Mouse (Mus musculus): ENCODE data around the gene Gm45234. TPM values are rescaled to one million over a fixed set of nuclear protein-coding genes. Genes with fewer than 3 reads are reported as not detected.
A peak's percentile ranks its signal among the peaks of the same experiment; 100 is the strongest.

Gm45234 gene
- polyA plus RNA-seq, 1 experiment from 2014 or later = not detected

- Histone ChIP-seq H3K9ac (ENCODE audit: low read length) (peak overlapping the region; percentile 98), H3K27me3 (ENCODE audit: control insufficient read depth, insufficient read depth, low read length) (no peaks in the 10 kb centered on the region), H3K4me3 (replicated peaks; ENCODE audit: low read length) (peak overlapping the region; percentile 70), H3K9me3 (replicated peaks; ENCODE audit: control insufficient read depth, low read length) (no peaks in the 10 kb centered on the region), H3K27ac (ENCODE audit: low read length) (peak overlapping the region; percentile 95), H3K4me1 (ENCODE audit: control insufficient read depth, insufficient read depth, low read length) (peaks cover 32% of the 10 kb centered on the region), H3K36me3 (ENCODE audit: control insufficient read depth, insufficient read depth, low read length) (no peaks in the 10 kb centered on the region), H3K4me2 (ENCODE audit: low read depth, low read length) (peak overlapping the region; percentile 82)
- ATAC-seq (ENCODE audit: insufficient read depth, low FRiP score) = no peak
- WGBS = 7% methylated on average over 5 of the region's 5 CpGs
These were observed 1.6 kb upstream of the Gm45234 start for GRCm38 (mm10) chr6:124757351-124757880.

GRCm38 (mm10) chr6:124756652-124757350, 980 bp upstream of the Gm45234 start:
- Histone ChIP-seq H3K4me3 (replicated peaks; ENCODE audit: low read length) (peak overlapping the region; percentile 70), H3K9me3 (replicated peaks; ENCODE audit: control insufficient read depth, low read length) (no peaks in the 10 kb centered on the region), H3K4me2 (ENCODE audit: low read depth, low read length) (peak overlapping the region; percentile 82), H3K27me3 (ENCODE audit: control insufficient read depth, insufficient read depth, low read length) (no peaks in the 10 kb centered on the region), H3K27ac (ENCODE audit: low read length) (peak overlapping the region; percentile 95), H3K4me1 (ENCODE audit: control insufficient read depth, insufficient read depth, low read length) (peaks cover 32% of the 10 kb centered on the region), H3K9ac (ENCODE audit: low read length) (peak overlapping the region; percentile 98), H3K36me3 (ENCODE audit: control insufficient read depth, insufficient read depth, low read length) (no peaks in the 10 kb centered on the region)
- WGBS = 1% methylated on average over 52 of the region's 54 CpGs
- ATAC-seq (ENCODE audit: insufficient read depth, low FRiP score) = peak; percentile 84

DNA sequence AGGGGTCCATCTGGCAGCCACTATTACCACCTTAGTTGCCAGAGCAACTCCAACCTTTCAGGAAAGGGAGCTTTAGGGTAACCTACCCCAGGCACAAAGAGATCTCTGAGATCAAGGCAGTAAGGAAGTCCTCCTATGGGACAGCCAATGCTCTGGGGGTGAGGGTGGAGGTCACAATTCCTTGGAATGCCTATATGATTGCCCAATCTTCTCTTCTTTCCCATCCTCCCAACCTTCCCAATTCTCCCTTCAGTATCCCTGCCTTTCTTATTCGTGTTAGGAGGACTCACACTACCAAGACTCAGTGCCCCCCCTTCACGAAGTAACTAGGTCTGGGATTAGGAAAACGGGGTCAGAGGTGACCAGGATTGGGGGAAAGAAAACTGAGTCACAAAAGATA, 515 bp downstream of the Gm45234 start:
- H3K27ac ChIP-seq (ENCODE audit: low read length) = peak overlapping the region; percentile 95
- ATAC-seq (ENCODE audit: insufficient read depth, low FRiP score) = no peak
- peak overlapping the region; percentile 98 for H3K9ac ChIP-seq (ENCODE audit: low read length)
- WGBS = 6% methylated on average over 3 of the region's 3 CpGs
- H3K27me3 ChIP-seq (ENCODE audit: control insufficient read depth, insufficient read depth, low read length) = no peaks in the 10 kb centered on the region
- peak overlapping the region; percentile 70 for H3K4me3 ChIP-seq (replicated peaks; ENCODE audit: low read length)
- H3K4me1 ChIP-seq (ENCODE audit: control insufficient read depth, insufficient read depth, low read length) = peaks cover 32% of the 10 kb centered on the region
- H3K9me3 ChIP-seq (replicated peaks; ENCODE audit: control insufficient read depth, low read length) = no peaks in the 10 kb centered on the region
- peak overlapping the region; percentile 82 for H3K4me2 ChIP-seq (ENCODE audit: low read depth, low read length)
- H3K36me3 ChIP-seq (ENCODE audit: control insufficient read depth, insufficient read depth, low read length) = no peaks in the 10 kb centered on the region

DNA sequence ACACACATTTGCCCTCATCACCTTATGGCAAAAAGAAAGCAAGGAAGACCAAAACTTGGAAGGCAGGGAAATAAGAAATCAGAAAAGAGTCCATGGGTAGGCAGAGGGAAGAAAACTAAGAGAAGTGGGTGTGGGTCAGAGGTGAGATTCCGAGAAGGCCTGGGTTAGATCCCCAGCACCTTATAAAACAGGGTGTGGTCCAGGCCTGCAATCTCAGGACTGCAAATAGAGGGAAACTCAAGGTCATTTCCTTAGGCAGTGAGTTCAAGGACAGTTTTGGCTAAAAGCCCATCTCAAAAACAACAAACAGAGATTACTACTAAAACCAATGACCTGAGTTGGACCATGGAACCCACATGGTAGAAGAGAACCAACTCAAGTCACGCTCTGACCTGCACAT, 2.0 kb downstream of the Gm45234 start:
- Histone ChIP-seq H3K9ac (ENCODE audit: low read length) (no peak overlapping the region), H3K36me3 (ENCODE audit: control insufficient read depth, insufficient read depth, low read length) (no peaks in the 10 kb centered on the region; the same call in 1 of the 2 replicates), H3K27ac (ENCODE audit: low read length) (no peak overlapping the region), H3K4me1 (ENCODE audit: control insufficient read depth, insufficient read depth, low read length) (peaks cover 28% of the 10 kb centered on the region), H3K9me3 (replicated peaks; ENCODE audit: control insufficient read depth, low read length) (no peaks in the 10 kb centered on the region), H3K4me3 (replicated peaks; ENCODE audit: low read length) (no peak overlapping the region), H3K27me3 (ENCODE audit: control insufficient read depth, insufficient read depth, low read length) (no peaks in the 10 kb centered on the region), H3K4me2 (ENCODE audit: low read depth, low read length) (no peak overlapping the region)
- 85% methylated on average over 2 of the region's 2 CpGs for WGBS
- ATAC-seq (ENCODE audit: insufficient read depth, low FRiP score) = no peak

- no peak overlapping the region for H3K27ac ChIP-seq (ENCODE audit: low read length)
- no peak overlapping the region for H3K9ac ChIP-seq (ENCODE audit: low read length)
- no peak overlapping the region for H3K4me3 ChIP-seq (replicated peaks; ENCODE audit: low read length)
- H3K9me3 ChIP-seq (replicated peaks; ENCODE audit: control insufficient read depth, low read length) = no peaks in the 10 kb centered on the region
- no peaks in the 10 kb centered on the region for H3K27me3 ChIP-seq (ENCODE audit: control insufficient read depth, insufficient read depth, low read length)
- no peak overlapping the region for H3K4me2 ChIP-seq (ENCODE audit: low read depth, low read length)
- WGBS = 82% methylated on average over 8 of the region's 8 CpGs
- ATAC-seq (ENCODE audit: insufficient read depth, low FRiP score) = no peak
- H3K36me3 ChIP-seq (ENCODE audit: control insufficient read depth, insufficient read depth, low read length) = peaks cover 7% of the 10 kb centered on the region; the same call in 1 of the 2 replicates
- H3K4me1 ChIP-seq (ENCODE audit: control insufficient read depth, insufficient read depth, low read length) = peaks cover 23% of the 10 kb centered on the region
These were observed 5.4 kb downstream of the Gm45234 start for GRCm38 (mm10) chr6:124750405-124750804.

DNA sequence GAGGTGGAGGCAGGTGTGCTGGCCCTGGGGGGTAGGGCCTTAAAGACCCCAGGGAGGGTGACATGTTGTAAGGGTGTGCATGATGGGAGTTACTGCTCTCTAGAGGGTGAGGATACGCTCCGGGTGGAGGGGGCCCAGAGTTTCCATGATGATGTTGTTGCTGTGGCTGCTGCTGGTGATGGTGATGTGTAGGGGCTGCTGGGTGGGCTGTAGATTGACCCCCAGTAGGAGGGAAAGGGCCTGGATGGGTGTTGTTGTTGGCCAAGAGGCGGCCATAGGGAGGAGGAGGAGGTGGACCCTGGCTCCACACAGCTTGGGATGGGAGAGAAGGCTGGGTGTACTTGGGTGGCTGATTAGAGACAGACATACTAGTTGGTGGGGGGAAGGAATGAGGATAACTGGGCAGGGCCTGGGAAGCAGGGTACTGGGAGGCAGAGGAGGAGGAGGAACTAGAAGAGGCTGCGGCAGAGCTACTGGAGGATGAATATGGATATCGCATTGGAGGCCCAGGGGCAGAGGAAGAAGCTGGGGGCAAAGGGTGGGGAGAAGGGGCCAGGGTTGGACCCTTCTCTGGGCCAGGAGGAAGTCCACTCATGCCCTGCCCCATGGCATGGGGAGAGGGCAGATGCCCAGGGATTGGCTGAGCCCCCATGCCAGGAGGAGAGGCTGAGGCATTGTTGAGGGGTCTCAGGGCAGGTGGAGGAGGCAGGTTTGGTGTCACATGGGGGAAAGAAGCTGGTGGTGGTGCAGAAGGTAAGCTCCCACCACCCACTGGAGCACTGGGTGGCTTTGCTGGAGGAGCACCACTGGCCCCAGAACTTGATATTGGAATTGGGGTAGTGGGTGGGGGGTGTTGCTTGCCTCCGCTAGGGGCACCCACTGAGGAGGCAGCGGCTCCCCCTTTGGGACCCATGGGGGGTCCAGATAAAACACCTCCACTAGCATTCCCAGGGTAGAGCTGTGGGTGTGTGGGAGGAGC, 8.9 kb downstream of the Gm45234 start:
- Histone ChIP-seq H3K9me3 (replicated peaks; ENCODE audit: control insufficient read depth, low read length) (no peaks in the 10 kb centered on the region), H3K9ac (ENCODE audit: low read length) (peak overlapping the region; percentile 92), H3K27me3 (ENCODE audit: control insufficient read depth, insufficient read depth, low read length) (no peaks in the 10 kb centered on the region), H3K36me3 (ENCODE audit: control insufficient read depth, insufficient read depth, low read length) (peaks cover 15% of the 10 kb centered on the region), H3K4me3 (replicated peaks; ENCODE audit: low read length) (no peak overlapping the region), H3K4me2 (ENCODE audit: low read depth, low read length) (peak overlapping the region; percentile 97), H3K27ac (ENCODE audit: low read length) (no peak overlapping the region), H3K4me1 (ENCODE audit: control insufficient read depth, insufficient read depth, low read length) (peaks cover 16% of the 10 kb centered on the region)
- no peak for ATAC-seq (ENCODE audit: insufficient read depth, low FRiP score)
- WGBS = 82% methylated on average over 7 of the region's 7 CpGs

DNA sequence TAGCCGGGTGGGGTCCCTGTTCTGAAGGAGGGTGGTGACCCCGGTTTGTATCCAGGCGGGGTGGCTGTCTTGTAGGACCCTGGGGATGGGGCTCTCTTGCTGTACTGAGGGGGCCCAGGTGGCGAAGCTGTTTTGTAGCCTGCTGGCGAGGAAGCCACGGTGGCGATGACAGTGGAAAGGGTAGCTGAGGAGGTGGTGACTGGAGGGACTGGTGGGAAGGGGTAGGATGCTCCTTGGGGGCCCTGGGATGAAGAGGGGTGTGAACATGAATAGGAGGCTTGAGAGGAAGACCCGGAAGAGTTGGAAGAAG, 9.6 kb downstream of the Gm45234 start:
- peak overlapping the region; percentile 92 for H3K27ac ChIP-seq (ENCODE audit: low read length)
- H3K9ac ChIP-seq (ENCODE audit: low read length) = peak overlapping the region; percentile 92
- 19% methylated on average over 8 of the region's 8 CpGs for WGBS
- 0 out of 2 replicates have a peak, but pooled peaks have one; percentile 1 for ATAC-seq (ENCODE audit: insufficient read depth, low FRiP score)
- peak overlapping the region; percentile 53 for H3K4me3 ChIP-seq (replicated peaks; ENCODE audit: low read length)
- H3K9me3 ChIP-seq (replicated peaks; ENCODE audit: control insufficient read depth, low read length) = no peaks in the 10 kb centered on the region
- peaks cover 20% of the 10 kb centered on the region for H3K4me1 ChIP-seq (ENCODE audit: control insufficient read depth, insufficient read depth, low read length)
- peaks cover 15% of the 10 kb centered on the region for H3K36me3 ChIP-seq (ENCODE audit: control insufficient read depth, insufficient read depth, low read length)
- peak overlapping the region; percentile 97 for H3K4me2 ChIP-seq (ENCODE audit: low read depth, low read length)
- H3K27me3 ChIP-seq (ENCODE audit: control insufficient read depth, insufficient read depth, low read length) = no peaks in the 10 kb centered on the region

- Histone ChIP-seq H3K36me3 (ENCODE audit: control insufficient read depth, insufficient read depth, low read length) (peaks cover 15% of the 10 kb centered on the region), H3K4me2 (ENCODE audit: low read depth, low read length) (peak overlapping the region; percentile 97), H3K4me3 (replicated peaks; ENCODE audit: low read length) (peak overlapping the region; percentile 53), H3K4me1 (ENCODE audit: control insufficient read depth, insufficient read depth, low read length) (peaks cover 20% of the 10 kb centered on the region), H3K9me3 (replicated peaks; ENCODE audit: control insufficient read depth, low read length) (no peaks in the 10 kb centered on the region), H3K27me3 (ENCODE audit: control insufficient read depth, insufficient read depth, low read length) (no peaks in the 10 kb centered on the region), H3K27ac (ENCODE audit: low read length) (peak overlapping the region; percentile 92), H3K9ac (ENCODE audit: low read length) (peak overlapping the region; percentile 92)
- WGBS = 2% methylated on average over 82 of the region's 85 CpGs
- peak; percentile 84 for ATAC-seq (ENCODE audit: insufficient read depth, low FRiP score)
These were observed 10.1 kb downstream of the Gm45234 start for GRCm38 (mm10) chr6:124745490-124746295.
